Mouse (Mus musculus) stomach, embryonic 14.5 days (tissue): ENCODE measurements at regions not wholly inside any gene's neighbourhood (a gene's known extent, or its start where the extent isn't known, plus 50 kb on each side); places are given as distances from the start of the nearest gene placed in this dataset.

ENCODE experiments used
- ATAC-seq: fragments of 200-750 bp; cut with Nextera tagmentation; 2 replicates; pipeline ENCODE4 v1.8.0; 2017; ENCODE audit warnings: low read depth, moderate TSS enrichment; ENCODE audit not compliant: insufficient number of reproducible peaks, insufficient read depth, low FRiP score
- H3K27ac ChIP-seq: fragments of 300-500 bp; sonication (generic); 2 replicates; pipeline ENCODE4 v1.5.1; 2014; ENCODE audit warnings: mild to moderate bottlenecking, low read length, moderate library complexity, mixed read lengths
- H3K27me3 ChIP-seq: fragments of 300-500 bp; sonication (generic); 2 replicates; pipeline ENCODE4 v1.6.1; 2014; ENCODE audit warnings: low read length, control low read depth, mixed read lengths; ENCODE audit not compliant: control insufficient read depth, insufficient read depth
- H3K36me3 ChIP-seq: fragments of 300-500 bp; sonication (generic); 2 replicates; pipeline ENCODE4 v1.6.1; 2014; ENCODE audit warnings: mild to moderate bottlenecking, control low read depth, low read length, moderate library complexity, mixed read lengths; ENCODE audit not compliant: control insufficient read depth, insufficient read depth
- H3K4me1 ChIP-seq: fragments of 300-500 bp; sonication (generic); 2 replicates; pipeline ENCODE4 v1.6.1; 2014; ENCODE audit warnings: low read length, control low read depth, mixed read lengths; ENCODE audit not compliant: control insufficient read depth, insufficient read depth
- H3K4me2 ChIP-seq: fragments of 300-500 bp; sonication (generic); replicated peaks from 2 replicates; pipeline ENCODE4 v1.6.1; 2014; ENCODE audit warnings: low read depth, low read length, control low read depth
- H3K4me3 ChIP-seq: fragments of 300-500 bp; sonication (generic); 2 replicates; pipeline ENCODE4 v1.5.1; 2014; ENCODE audit warnings: low read depth, low read length, control low read depth
- H3K9ac ChIP-seq: fragments of 300-500 bp; sonication (generic); replicated peaks from 2 replicates; pipeline ENCODE4 v1.6.1; 2014; ENCODE audit warnings: low read depth, mild to moderate bottlenecking, control low read depth, low read length, moderate library complexity, mixed read lengths
- H3K9me3 ChIP-seq: fragments of 300-500 bp; sonication (generic); 2 replicates; pipeline ENCODE4 v1.6.1; 2016; ENCODE audit warnings: low read depth, low read length, control low read depth; ENCODE audit not compliant: control insufficient read depth
- WGBS: fragments of 180-500 bp; shearing (Covaris S2); extraction: QIAGEN DNeasy Blood & Tissue Kit; methylation state at CpG from one replicate; pipeline ENCODE4 v1.1.7; 2014; 5-methylcytosine and 5-hydroxymethylcytosine counted together

DNA sequence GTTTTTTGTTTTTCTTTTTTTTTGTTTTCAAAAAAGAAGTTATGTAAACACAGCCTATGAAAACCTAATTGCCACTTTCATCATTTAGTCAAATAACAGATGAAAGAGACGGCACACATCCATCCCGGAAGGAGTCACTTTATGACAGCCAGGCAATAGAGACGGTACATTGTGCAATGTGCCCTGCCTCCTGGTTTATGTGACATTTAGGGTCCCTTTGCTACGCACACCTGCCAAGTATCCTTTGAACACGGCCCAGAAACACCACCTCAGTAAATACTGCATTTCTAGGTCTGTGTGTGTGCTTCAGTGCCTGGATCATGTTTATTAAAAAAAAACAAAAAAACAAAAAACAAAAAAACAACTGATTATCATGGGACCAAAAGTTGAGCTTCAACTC is 104.6 kb downstream of the Ets2 start:
- Histone ChIP-seq H3K4me3 (no peak overlapping the region), H3K9me3 (no peaks in the 10 kb centered on the region), H3K27me3 (no peaks in the 10 kb centered on the region), H3K36me3 (no peaks in the 10 kb centered on the region), H3K27ac (no peak overlapping the region), H3K4me2 (no peak overlapping the region), H3K4me1 (no peaks in the 10 kb centered on the region), H3K9ac (no peak overlapping the region)
- WGBS, result 71% methylated on average over 5 of the region's 5 CpGs
- ATAC-seq, result no peak

- no peak overlapping the region for H3K4me3 ChIP-seq
- H3K9ac ChIP-seq, result no peak overlapping the region
- WGBS, result 28% methylated on average over 1 of the region's 1 CpGs
- ATAC-seq, result no peak
- no peaks in the 10 kb centered on the region for H3K4me1 ChIP-seq
- H3K36me3 ChIP-seq, result no peaks in the 10 kb centered on the region
- H3K9me3 ChIP-seq, result no peaks in the 10 kb centered on the region
- H3K4me2 ChIP-seq, result no peak overlapping the region
- H3K27me3 ChIP-seq, result no peaks in the 10 kb centered on the region
- no peak overlapping the region for H3K27ac ChIP-seq
Measured at GRCm38 (mm10) chr16:95804199-95804598, 102.3 kb downstream of the Ets2 start.

- H3K4me3 ChIP-seq, result no peak overlapping the region
- ATAC-seq, result no peak
- H3K9ac ChIP-seq, result no peak overlapping the region
- H3K27ac ChIP-seq, result no peak overlapping the region
- H3K4me1 ChIP-seq, result no peaks in the 10 kb centered on the region
- H3K9me3 ChIP-seq, result no peaks in the 10 kb centered on the region
- H3K36me3 ChIP-seq, result no peaks in the 10 kb centered on the region
- no peaks in the 10 kb centered on the region for H3K27me3 ChIP-seq
- no peak overlapping the region for H3K4me2 ChIP-seq
Measured at GRCm38 (mm10) chr16:95802641-95803040, 100.8 kb downstream of the Ets2 start.

- Histone ChIP-seq H3K36me3 (no peaks in the 10 kb centered on the region), H3K4me2 (no peak overlapping the region), H3K27ac (no peak overlapping the region), H3K9me3 (no peaks in the 10 kb centered on the region), H3K4me3 (no peak overlapping the region), H3K9ac (no peak overlapping the region), H3K4me1 (no peaks in the 10 kb centered on the region), H3K27me3 (no peaks in the 10 kb centered on the region)
- ATAC-seq, result no peak
- WGBS, result 72% methylated on average over 4 of the region's 4 CpGs
Measured at GRCm38 (mm10) chr16:95802207-95802606, 100.3 kb downstream of the Ets2 start.

GRCm38 (mm10) chr16:95800911-95801442 is 99.1 kb downstream of the Ets2 start:
- 72% methylated on average over 7 of the region's 7 CpGs for WGBS

GRCm38 (mm10) chr16:95798582-95798981 is 96.7 kb downstream of the Ets2 start:
- Histone ChIP-seq H3K4me2 (no peak overlapping the region), H3K9ac (no peak overlapping the region), H3K9me3 (no peaks in the 10 kb centered on the region), H3K36me3 (no peaks in the 10 kb centered on the region), H3K4me3 (no peak overlapping the region), H3K27ac (no peak overlapping the region), H3K4me1 (peaks cover 4% of the 10 kb centered on the region; the same call in 1 of the 2 replicates), H3K27me3 (no peaks in the 10 kb centered on the region)
- no peak for ATAC-seq
- WGBS, result 54% methylated on average over 9 of the region's 9 CpGs

More at GRCm38 (mm10) chr16:95800911-95801442, 99.1 kb downstream of the Ets2 start:
- Histone ChIP-seq H3K9ac (no peak overlapping the region), H3K9me3 (no peaks in the 10 kb centered on the region), H3K27me3 (no peaks in the 10 kb centered on the region), H3K4me2 (no peak overlapping the region), H3K36me3 (no peaks in the 10 kb centered on the region), H3K27ac (no peak overlapping the region), H3K4me3 (no peak overlapping the region), H3K4me1 (no peaks in the 10 kb centered on the region)
- no peak for ATAC-seq

GRCm38 (mm10) chr16:95798099-95798498 is 96.2 kb downstream of the Ets2 start:
- Histone ChIP-seq H3K36me3 (no peaks in the 10 kb centered on the region), H3K4me1 (peaks cover 4% of the 10 kb centered on the region; the same call in 1 of the 2 replicates), H3K4me3 (no peak overlapping the region), H3K9me3 (no peaks in the 10 kb centered on the region), H3K27ac (no peak overlapping the region), H3K27me3 (no peaks in the 10 kb centered on the region), H3K4me2 (no peak overlapping the region), H3K9ac (no peak overlapping the region)
- WGBS, result 83% methylated on average over 11 of the region's 11 CpGs
- ATAC-seq, result no peak

- Histone ChIP-seq H3K27me3 (no peaks in the 10 kb centered on the region), H3K9ac (no peak overlapping the region), H3K4me1 (peaks cover 4% of the 10 kb centered on the region; the same call in 1 of the 2 replicates), H3K4me3 (no peak overlapping the region), H3K9me3 (no peaks in the 10 kb centered on the region), H3K36me3 (no peaks in the 10 kb centered on the region), H3K4me2 (no peak overlapping the region), H3K27ac (no peak overlapping the region)
- ATAC-seq, result no peak
- 72% methylated on average over 2 of the region's 2 CpGs for WGBS
Measured at GRCm38 (mm10) chr16:95797141-95797540, 95.3 kb downstream of the Ets2 start.

GRCm38 (mm10) chr16:95794876-95795275 is 93.0 kb downstream of the Ets2 start:
- H3K4me2 ChIP-seq, result no peak overlapping the region
- H3K4me3 ChIP-seq, result no peak overlapping the region
- peaks cover 4% of the 10 kb centered on the region; the same call in 1 of the 2 replicates for H3K4me1 ChIP-seq
- ATAC-seq, result no peak
- no peaks in the 10 kb centered on the region for H3K27me3 ChIP-seq
- no peak overlapping the region for H3K27ac ChIP-seq
- no peak overlapping the region for H3K9ac ChIP-seq
- 65% methylated on average over 8 of the region's 8 CpGs for WGBS
- H3K36me3 ChIP-seq, result no peaks in the 10 kb centered on the region
- H3K9me3 ChIP-seq, result no peaks in the 10 kb centered on the region
